In the genomic region with DNA sequence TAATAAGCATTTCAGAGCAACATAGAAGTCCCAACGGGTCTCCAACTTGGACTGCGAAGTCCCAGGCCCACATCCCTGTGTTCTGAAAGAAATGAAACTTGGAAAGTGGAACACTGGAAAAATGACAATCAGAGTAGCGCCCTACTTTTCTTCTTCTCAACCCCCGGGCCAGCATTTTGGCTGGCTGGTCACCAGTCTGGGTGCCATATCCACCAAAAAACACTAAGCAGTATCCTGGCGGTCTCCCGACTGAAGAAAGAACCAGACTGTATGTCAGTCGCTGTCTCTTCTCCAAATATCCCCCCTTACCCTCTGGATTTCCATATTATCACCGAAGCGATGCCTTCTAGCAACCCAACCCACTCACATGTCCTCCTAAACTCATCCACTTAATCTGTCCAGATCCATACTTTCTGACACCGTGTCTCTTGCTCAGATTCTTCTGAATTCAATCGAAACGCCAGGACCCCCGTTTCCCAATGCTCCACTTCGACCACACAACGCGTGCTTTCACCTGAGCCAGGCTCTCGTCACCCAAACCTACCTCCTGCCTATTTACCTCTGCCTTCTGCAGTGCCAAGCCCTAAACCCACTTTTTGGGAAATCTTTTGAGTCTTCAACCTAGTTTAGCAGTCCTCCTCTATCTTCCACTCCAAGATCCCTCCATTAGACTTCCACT, we compare ENCODE assay signal across 7 mouse cellular contexts. TPM values are rescaled to one million over a fixed set of nuclear protein-coding genes. Genes with fewer than 3 reads are reported as not detected.
DNase-seq lines count a peak whose midpoint lies in the region; ATAC-seq and TF ChIP-seq lines count a peak whose summit lies in the region.

No protein-coding gene starts in this region.

- no peak for DNase-seq in thymus, adult 2 months
- DNase-seq in thymus, postnatal 0 days (ENCODE audit: low spot score): no peak
- peak; percentile 41 to 43 for DNase-seq in cerebellum, adult 2 months
- DNase-seq in hindbrain, embryonic 11.5 days (ENCODE audit: low spot score): no peak
- DNase-seq in ovary, postnatal 36 days (ENCODE audit: low spot score): peak; percentile 16

- H3K4me3 ChIP-seq in thymus, adult 2 months (ENCODE audit: control insufficient read depth, insufficient read depth, low read length): peak overlapping the region; percentile 73
- H3K4me3 ChIP-seq in cerebellum, adult 2 months (replicated peaks; ENCODE audit: insufficient read depth, low read depth, low read length): peak overlapping the region; percentile 92
- H3K4me3 ChIP-seq in forebrain, embryonic 12.5 days (replicated peaks): peak overlapping the region; percentile 64
- peak overlapping the region; percentile 63 for H3K4me3 ChIP-seq in hindbrain, embryonic 11.5 days (ENCODE audit: low read depth, low read length)
- peak overlapping the region; percentile 82 for H3K4me3 ChIP-seq in liver, embryonic 16.5 days (ENCODE audit: low read depth, low read length)

- H3K9ac ChIP-seq in forebrain, embryonic 12.5 days: peak overlapping the region; percentile 73
- peak overlapping the region; percentile 84 for H3K9ac ChIP-seq in hindbrain, embryonic 11.5 days (ENCODE audit: low read depth, low read length)
- H3K9ac ChIP-seq in liver, embryonic 16.5 days (ENCODE audit: low read depth, low read length): peak overlapping the region; percentile 87

- 3% methylated on average over 17 of the region's 17 CpGs for WGBS in thymus, adult 2 months
- under 1% methylated on average over 17 of the region's 17 CpGs for WGBS in cerebellum, adult 2 months
- WGBS in forebrain, embryonic 12.5 days: 8% methylated on average over 17 of the region's 17 CpGs
- WGBS in hindbrain, embryonic 11.5 days: 7% methylated on average over 17 of the region's 17 CpGs
- 3% methylated on average over 17 of the region's 17 CpGs for WGBS in liver, embryonic 16.5 days (ENCODE audit: insufficient replicate concordance)

- no peaks in the 10 kb centered on the region for H3K36me3 ChIP-seq in thymus, adult 2 months (ENCODE audit: control insufficient read depth, insufficient read depth, low read length)
- H3K36me3 ChIP-seq in forebrain, embryonic 12.5 days (replicated peaks): no peaks in the 10 kb centered on the region
- no peaks in the 10 kb centered on the region for H3K36me3 ChIP-seq in hindbrain, embryonic 11.5 days (ENCODE audit: control insufficient read depth, insufficient read depth, low read length)
- H3K36me3 ChIP-seq in liver, embryonic 16.5 days (ENCODE audit: control insufficient read depth, insufficient read depth): no peaks in the 10 kb centered on the region

- ATAC-seq in forebrain, embryonic 12.5 days (ENCODE audit: low FRiP score): no peak
- ATAC-seq in hindbrain, embryonic 11.5 days (ENCODE audit: low FRiP score): no peak; the same call in 1 of the 2 replicates
- no peak for ATAC-seq in liver, embryonic 16.5 days (ENCODE audit: low read depth)

- H3K27me3 ChIP-seq in thymus, adult 2 months (ENCODE audit: control insufficient read depth, insufficient read depth, low read length): no peaks in the 10 kb centered on the region
- H3K27me3 ChIP-seq in cerebellum, adult 2 months (ENCODE audit: control insufficient read depth, insufficient read depth, low read length): no peaks in the 10 kb centered on the region
- 0 out of 2 replicates have a peak, but pooled peaks cover 3% of the 10 kb centered on the region for H3K27me3 ChIP-seq in forebrain, embryonic 12.5 days
- no peaks in the 10 kb centered on the region for H3K27me3 ChIP-seq in hindbrain, embryonic 11.5 days (ENCODE audit: control insufficient read depth, insufficient read depth, low read length)
- H3K27me3 ChIP-seq in liver, embryonic 16.5 days (ENCODE audit: control insufficient read depth, insufficient read depth, low read depth, low read length): no peaks in the 10 kb centered on the region

- no peak overlapping the region for H3K27ac ChIP-seq in thymus, adult 2 months (ENCODE audit: control insufficient read depth, insufficient read depth, low read length)
- H3K27ac ChIP-seq in cerebellum, adult 2 months (ENCODE audit: insufficient read depth, low read length): peak overlapping the region; percentile 46
- H3K27ac ChIP-seq in forebrain, embryonic 12.5 days: peak overlapping the region; percentile 42
- no peak overlapping the region for H3K27ac ChIP-seq in hindbrain, embryonic 11.5 days (ENCODE audit: low read depth, low read length)
- peak overlapping the region; percentile 51 for H3K27ac ChIP-seq in liver, embryonic 16.5 days (ENCODE audit: low read length)

- peaks cover 9% of the 10 kb centered on the region for H3K4me1 ChIP-seq in thymus, adult 2 months (replicated peaks; ENCODE audit: control insufficient read depth, insufficient read depth, low read length)
- H3K4me1 ChIP-seq in cerebellum, adult 2 months (ENCODE audit: control insufficient read depth, insufficient read depth, low read length): no peaks in the 10 kb centered on the region; the same call in 1 of the 2 replicates
- H3K4me1 ChIP-seq in forebrain, embryonic 12.5 days: peaks cover 19% of the 10 kb centered on the region
- H3K4me1 ChIP-seq in hindbrain, embryonic 11.5 days (replicated peaks; ENCODE audit: control insufficient read depth, insufficient read depth, low read length): peaks cover 3% of the 10 kb centered on the region; the same call in 1 of the 2 replicates
- H3K4me1 ChIP-seq in liver, embryonic 16.5 days (ENCODE audit: control insufficient read depth, low read depth, low read length): peaks cover 19% of the 10 kb centered on the region

- H3K4me2 ChIP-seq in forebrain, embryonic 12.5 days: peak overlapping the region; percentile 85
- peak overlapping the region; percentile 76 for H3K4me2 ChIP-seq in hindbrain, embryonic 11.5 days (replicated peaks; ENCODE audit: low read depth, low read length)
- H3K4me2 ChIP-seq in liver, embryonic 16.5 days (ENCODE audit: low read depth, low read length): peak overlapping the region; percentile 85

- no peak for TF ChIP-seq CTCF in thymus, adult 2 months (IDR thresholded peaks at IDR 0.05; ENCODE audit: borderline replicate concordance, control insufficient read depth, extremely low read depth, insufficient read depth, low read length, poor library complexity)
- TF ChIP-seq CTCF in cerebellum, adult 2 months (IDR thresholded peaks at IDR 0.05; ENCODE audit: borderline replicate concordance, insufficient read depth, low read depth, low read length): no peak

- TF ChIP-seq POLR2A in thymus, adult 2 months (IDR thresholded peaks at IDR 0.05; ENCODE audit: control insufficient read depth, extremely low read depth, insufficient read depth, low read length, poor library complexity): no peak
- no peak for TF ChIP-seq POLR2A in cerebellum, adult 2 months (IDR thresholded peaks at IDR 0.05; ENCODE audit: borderline replicate concordance, insufficient read depth, low read length)

- H3K9me3 ChIP-seq in forebrain, embryonic 12.5 days: no peaks in the 10 kb centered on the region
- H3K9me3 ChIP-seq in hindbrain, embryonic 11.5 days (ENCODE audit: control insufficient read depth, low read length): no peaks in the 10 kb centered on the region
- H3K9me3 ChIP-seq in liver, embryonic 16.5 days (replicated peaks; ENCODE audit: control insufficient read depth, low read length): no peaks in the 10 kb centered on the region

RNA-seq across cellular contexts. Expression of a gene that starts 0.4 kb away (rescaled TPM):
- polyA plus RNA-seq in thymus, adult 2 months (2012; rRNA removed): not detected in 2 replicates
- polyA plus RNA-seq in thymus, postnatal 0 days (2015; fragmentation: Nextera tagmentation; extraction: Ambion mirVana): not detected in 2 replicates
- polyA plus RNA-seq in cerebellum, adult 2 months (2012; rRNA removed): not detected in 2 replicates
- 0.40 TPM in 1 of 2 replicates, not detected in the other for polyA plus RNA-seq in forebrain, embryonic 12.5 days (2016; fragmentation: Nextera tagmentation; extraction: Ambion mirVana)
- polyA plus RNA-seq in hindbrain, embryonic 11.5 days (2014; fragmentation: Nextera tagmentation; extraction: Ambion mirVana): 0.93 TPM in 1 of 2 replicates, not detected in the other
- polyA plus RNA-seq in liver, embryonic 16.5 days (2015; fragmentation: Nextera tagmentation; extraction: Ambion mirVana): not detected in 2 replicates

RNA-seq across cellular contexts. Expression of a gene that starts 0.8 kb away (rescaled TPM):
- polyA plus RNA-seq in thymus, adult 2 months (2012; rRNA removed): 129 and 140 TPM in 2 replicates
- polyA plus RNA-seq in thymus, postnatal 0 days (2015; fragmentation: Nextera tagmentation; extraction: Ambion mirVana): 18.1 and 21.8 TPM in 2 replicates
- 66.6 and 74.6 TPM in 2 replicates for polyA plus RNA-seq in cerebellum, adult 2 months (2012; rRNA removed)
- 21.6 and 22.7 TPM in 2 replicates for polyA plus RNA-seq in forebrain, embryonic 12.5 days (2016; fragmentation: Nextera tagmentation; extraction: Ambion mirVana)
- 14.7 and 15.5 TPM in 2 replicates for polyA plus RNA-seq in hindbrain, embryonic 11.5 days (2014; fragmentation: Nextera tagmentation; extraction: Ambion mirVana)
- polyA plus RNA-seq in liver, embryonic 16.5 days (2015; fragmentation: Nextera tagmentation; extraction: Ambion mirVana): 10.2 and 11.1 TPM in 2 replicates

RNA-seq across cellular contexts. Expression of a gene that starts 47.7 kb away (rescaled TPM):
- 378 and 434 TPM in 2 replicates for polyA plus RNA-seq in thymus, adult 2 months (2012; rRNA removed)
- polyA plus RNA-seq in thymus, postnatal 0 days (2015; fragmentation: Nextera tagmentation; extraction: Ambion mirVana): 76.9 and 85.0 TPM in 2 replicates
- 391 and 398 TPM in 2 replicates for polyA plus RNA-seq in cerebellum, adult 2 months (2012; rRNA removed)
- polyA plus RNA-seq in forebrain, embryonic 12.5 days (2016; fragmentation: Nextera tagmentation; extraction: Ambion mirVana): 67.4 and 67.5 TPM in 2 replicates
- polyA plus RNA-seq in hindbrain, embryonic 11.5 days (2014; fragmentation: Nextera tagmentation; extraction: Ambion mirVana): 57.6 and 66.0 TPM in 2 replicates
- 25.6 and 26.0 TPM in 2 replicates for polyA plus RNA-seq in liver, embryonic 16.5 days (2015; fragmentation: Nextera tagmentation; extraction: Ambion mirVana)

Comparison
In these comparisons a context has a peak if more than half of its experiments do, and no peak if none do; other contexts are left out.
1. DNase-seq: peak in cerebellum, adult 2 months (2 of 2) and ovary, postnatal 36 days (single experiment); none in thymus, adult 2 months (single experiment), thymus, postnatal 0 days (single experiment) and hindbrain, embryonic 11.5 days (single experiment).
2. H3K27ac ChIP-seq: peak in cerebellum, adult 2 months (single experiment), forebrain, embryonic 12.5 days (single experiment) and liver, embryonic 16.5 days (single experiment); none in thymus, adult 2 months (single experiment) and hindbrain, embryonic 11.5 days (single experiment).
3. Peak in every context shown above with its lines, with median percentiles within 50 percentile points of each other: H3K4me3 ChIP-seq, H3K4me2 ChIP-seq and H3K9ac ChIP-seq.